In the genomic region with DNA sequence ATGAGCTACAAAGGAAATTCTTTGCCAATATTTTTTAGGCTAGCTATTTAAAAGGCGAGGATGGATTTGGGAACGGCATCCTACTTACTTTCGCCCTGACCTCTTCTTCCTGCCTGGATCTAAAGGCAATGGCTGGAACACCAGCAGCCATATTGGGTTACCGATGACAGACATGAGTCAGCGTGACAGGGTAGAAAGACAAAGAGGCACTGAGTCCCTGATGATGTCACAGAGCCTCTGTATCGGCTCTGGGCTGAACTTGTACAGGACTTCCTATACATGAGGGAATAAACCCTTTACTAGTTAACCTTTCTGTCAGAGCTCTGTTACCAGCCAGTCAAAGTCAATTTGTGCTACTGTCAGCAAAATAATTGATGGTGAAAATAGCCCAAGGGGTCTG, we compare ENCODE assay signal across 20 mouse cellular contexts. TPM values are rescaled to one million over a fixed set of nuclear protein-coding genes. Genes with fewer than 3 reads are reported as not detected.
DNase-seq lines count a peak whose midpoint lies in the region; TF ChIP-seq lines count a peak whose summit lies in the region.
"Had no signal": no experiment of that assay in that cellular context is flagged by ENCODE, and none has a peak within 500 bp of the region (broad histone marks: within the 10 kb centered on the region; RNA-seq: fewer than 3 reads in every experiment).

No protein-coding gene starts in this region.

- H3K36me3 ChIP-seq in ES-E14 (ENCODE audit: control insufficient read depth, insufficient read depth, low read length, poor library complexity, severe bottlenecking) = no peaks in the 10 kb centered on the region
- H3K36me3 ChIP-seq in myocyte (ENCODE audit: control insufficient read depth, insufficient read depth) = no peaks in the 10 kb centered on the region
- H3K36me3 ChIP-seq: embryonic facial prominence, embryonic 12.5 days; forebrain, embryonic 12.5 days; heart, embryonic 13.5 days; intestine, embryonic 15.5 days had no signal

- no peak overlapping the region for H3K9ac ChIP-seq in ES-E14 (ENCODE audit: insufficient read depth, low read depth, low read length, poor library complexity, severe bottlenecking)
- H3K9ac ChIP-seq: embryonic facial prominence, embryonic 12.5 days; forebrain, embryonic 12.5 days; forebrain, postnatal 0 days; heart, embryonic 13.5 days; hindbrain, embryonic 14.5 days; intestine, embryonic 15.5 days had no signal

- TF ChIP-seq POLR2A in myocyte (IDR thresholded peaks at IDR 0.05; ENCODE audit: insufficient read length, low read depth) = no peak

- peak; percentile 16 for DNase-seq in heart, adult 11 months
- DNase-seq in heart, postnatal 36 days = no peak
- DNase-seq in ES-E14 (ENCODE audit: low read depth, low spot score) = no peak
- DNase-seq in embryo, embryonic 10.5 days (ENCODE audit: low spot score) = peak; percentile 46
- no peak for DNase-seq in lung, postnatal 10 days
- DNase-seq in gastrocnemius, postnatal 25 days = no peak
- DNase-seq: adrenal gland, postnatal 36 days; cerebellum, adult 2 months; cerebellum, postnatal 10 days; forebrain, postnatal 0 days; gastrocnemius, postnatal 14 days; heart, postnatal 4 days; kidney, adult 18-20 months had no signal

- H3K27ac ChIP-seq in ES-E14 (ENCODE audit: insufficient read depth, low read depth, low read length, poor library complexity, severe bottlenecking) = no peak overlapping the region
- H3K27ac ChIP-seq: embryonic facial prominence, embryonic 12.5 days; forebrain, embryonic 12.5 days; heart, embryonic 13.5 days; hindbrain, embryonic 14.5 days; intestine, embryonic 15.5 days had no signal

- no peak overlapping the region for H3ac ChIP-seq in myocyte (ENCODE audit: control insufficient read depth, insufficient read length)

- peaks cover 4 to 6% of the 10 kb centered on the region in 2 experiments; a peak in 3 of 4 replicates for H3K4me1 ChIP-seq in ES-E14 (ENCODE audit: control insufficient read depth in 2 of 2, insufficient read depth in 2 of 2, low read length in 2 of 2, poor library complexity in 1 of 2)
- H3K4me1 ChIP-seq: forebrain, embryonic 12.5 days; intestine, embryonic 15.5 days had no signal

- intact Hi-C loops in heart, postnatal 36 days (cut with DNase I) = no loop called here

- in situ Hi-C loops in ES-E14 (cut with MboI; ENCODE audit: low sequenced_read_pairs in 2 of 2, unreplicated experiment in 2 of 2) = no loop called here

- no peaks in the 10 kb centered on the region for H3K79me2 ChIP-seq in myocyte (ENCODE audit: control insufficient read depth, insufficient read depth)

- H3K27me3 ChIP-seq in myocyte (ENCODE audit: control insufficient read depth, insufficient read depth, insufficient read length) = no peaks in the 10 kb centered on the region
- H3K27me3 ChIP-seq: CH12.LX; embryonic facial prominence, embryonic 12.5 days; forebrain, embryonic 12.5 days; heart, embryonic 13.5 days; intestine, embryonic 15.5 days had no signal

- H3K4me3 ChIP-seq in ES-E14 (ENCODE audit: insufficient read depth in 1 of 2, low read depth in 1 of 2, low read length in 2 of 2, poor library complexity in 1 of 2, severe bottlenecking in 1 of 2) (no peak overlapping the region), myocyte (no peak overlapping the region)
- H3K4me3 ChIP-seq: embryonic facial prominence, embryonic 12.5 days; forebrain, embryonic 12.5 days; heart, embryonic 13.5 days; intestine, embryonic 15.5 days had no signal

- peak overlapping the region; percentile 19 for H3K4me2 ChIP-seq in myocyte (ENCODE audit: low read depth)
- H3K4me2 ChIP-seq: embryonic facial prominence, embryonic 12.5 days; forebrain, embryonic 12.5 days; heart, embryonic 13.5 days; hindbrain, embryonic 14.5 days; intestine, embryonic 15.5 days had no signal

- no peaks in the 10 kb centered on the region for H3K9me3 ChIP-seq in ES-E14 (ENCODE audit: control insufficient read depth, insufficient read depth, low read depth, low read length)
- H3K9me3 ChIP-seq: embryonic facial prominence, embryonic 12.5 days; forebrain, embryonic 12.5 days; heart, embryonic 13.5 days; intestine, embryonic 15.5 days had no signal

TF ChIP-seq in ES-E14, 5 proteins besides CTCF, POLR2A, EP300 and RAD21:
- no peak for TF ChIP-seq CHD2 (IDR thresholded peaks at IDR 0.05; ENCODE audit: low read depth, low read length)
- 0 out of 2 replicates have a peak, but pooled peaks have one; percentile 36 for TF ChIP-seq MAFK (IDR thresholded peaks at IDR 0.05; ENCODE audit: insufficient read depth, low read depth, low read length)

TF ChIP-seq in myocyte, 11 proteins besides CTCF, POLR2A, EP300 and RAD21:
- no peak for TF ChIP-seq USF1 (IDR thresholded peaks at IDR 0.05; ENCODE audit: low read depth)
- no peak for TF ChIP-seq SRF (IDR thresholded peaks at IDR 0.05; ENCODE audit: control insufficient read depth, insufficient read length, low read depth)
- TF ChIP-seq MAX (IDR thresholded peaks at IDR 0.05; ENCODE audit: low read depth) = no peak
- TF ChIP-seq POLR2AphosphoS2 (IDR thresholded peaks at IDR 0.05; ENCODE audit: insufficient read length, low read depth) = no peak
- TF ChIP-seq CEBPB (IDR thresholded peaks at IDR 0.05; ENCODE audit: insufficient read depth, poor library complexity, severe bottlenecking) = no peak
- no peak for TF ChIP-seq MYOD1 (IDR thresholded peaks at IDR 0.05; ENCODE audit: control insufficient read depth in 1 of 3, insufficient read length in 2 of 3, low read depth in 2 of 3)
- TF ChIP-seq E2F4 (IDR thresholded peaks at IDR 0.05; ENCODE audit: insufficient read depth) = no peak
- no peak for TF ChIP-seq MYOG (IDR thresholded peaks at IDR 0.05; ENCODE audit: control insufficient read depth in 1 of 3, insufficient read depth in 1 of 3, insufficient read length in 2 of 3, low read depth in 2 of 3)
- no peak for TF ChIP-seq REST (IDR thresholded peaks at IDR 0.05; ENCODE audit: insufficient read depth, insufficient read length)
- no peak for TF ChIP-seq TCF3 (IDR thresholded peaks at IDR 0.05; ENCODE audit: insufficient read length, low read depth)
- no peak for TF ChIP-seq TCF12 (IDR thresholded peaks at IDR 0.05; ENCODE audit: insufficient read depth, poor library complexity, severe bottlenecking)

RNA-seq across cellular contexts. Expression of gene Hmga2, which starts 50.7 kb away (rescaled TPM):
- total RNA-seq in heart, postnatal 36 days (2021) = not detected
- total RNA-seq in ES-E14 (2012; rRNA removed) = 5.8 and 21.6 TPM in 2 replicates
- polyA plus RNA-seq in myocyte (2012; fragmentation: generic; extraction: Trizol) = 4.3 TPM
- total RNA-seq in gastrocnemius, postnatal 25 days (2021) = under 1 TPM; 0.08 to 0.13 TPM
- total RNA-seq: CH12.LX had no signal

Comparison
In these comparisons a context has a peak if more than half of its experiments do, and no peak if none do; other contexts are left out.
1. DNase-seq: peak in heart, adult 11 months (single experiment) and embryo, embryonic 10.5 days (single experiment); none in heart, postnatal 36 days (0 of 2), ES-E14 (single experiment), lung, postnatal 10 days (single experiment) and gastrocnemius, postnatal 25 days (single experiment).